Mouse (Mus musculus): ENCODE measurements around the gene Galnt18.

Gene Galnt18

GRCm38 (mm10) chr7:111638899-111639298 lies 140.9 kb downstream of the Galnt18 start:
- DNase-seq (ENCODE audit: low read depth in 1 of 2, low spot score in 2 of 2) = no peak

GRCm38 (mm10) chr7:111638465-111638864 lies 141.3 kb downstream of the Galnt18 start:
- no peak for DNase-seq (ENCODE audit: low read depth in 1 of 2, low spot score in 2 of 2)

GRCm38 (mm10) chr7:111637866-111638448 lies 141.8 kb downstream of the Galnt18 start:
- DNase-seq (ENCODE audit: low read depth in 1 of 2, low spot score in 2 of 2) = no peak

- no peak for DNase-seq (ENCODE audit: low read depth in 1 of 2, low spot score in 2 of 2)
Observed at GRCm38 (mm10) chr7:111636503-111636902, 143.3 kb downstream of the Galnt18 start.

- DNase-seq (ENCODE audit: low read depth in 1 of 2, low spot score in 2 of 2) = no peak
Observed at GRCm38 (mm10) chr7:111631265-111631664, 148.5 kb downstream of the Galnt18 start.

- DNase-seq (ENCODE audit: low read depth in 1 of 2, low spot score in 2 of 2) = no peak
Observed at GRCm38 (mm10) chr7:111626232-111626631, 153.5 kb downstream of the Galnt18 start.

- no peak for DNase-seq (ENCODE audit: low read depth in 1 of 2, low spot score in 2 of 2)
Observed at GRCm38 (mm10) chr7:111625736-111626135, 154.0 kb downstream of the Galnt18 start.

GRCm38 (mm10) chr7:111616231-111616937 lies 163.4 kb downstream of the Galnt18 start:
- DNase-seq (ENCODE audit: low read depth in 1 of 2, low spot score in 2 of 2) = no peak

- no peak for DNase-seq (ENCODE audit: low read depth in 1 of 2, low spot score in 2 of 2)
Observed at GRCm38 (mm10) chr7:111614471-111614870, 165.3 kb downstream of the Galnt18 start.

GRCm38 (mm10) chr7:111607476-111607875 lies 172.3 kb downstream of the Galnt18 start:
- no peak for DNase-seq (ENCODE audit: low read depth in 1 of 2, low spot score in 2 of 2)

GRCm38 (mm10) chr7:111606091-111606490 lies 173.7 kb downstream of the Galnt18 start:
- no peak for DNase-seq (ENCODE audit: low read depth in 1 of 2, low spot score in 2 of 2)

GRCm38 (mm10) chr7:111605663-111606062 lies 174.1 kb downstream of the Galnt18 start:
- no peak for DNase-seq (ENCODE audit: low read depth in 1 of 2, low spot score in 2 of 2)

GRCm38 (mm10) chr7:111604578-111605208 lies 175.1 kb downstream of the Galnt18 start:
- DNase-seq (ENCODE audit: low read depth in 1 of 2, low spot score in 2 of 2) = no peak

GRCm38 (mm10) chr7:111603186-111603585 lies 176.6 kb downstream of the Galnt18 start:
- DNase-seq (ENCODE audit: low read depth in 1 of 2, low spot score in 2 of 2) = no peak

GRCm38 (mm10) chr7:111601339-111602067 lies 178.3 kb downstream of the Galnt18 start:
- no peak for DNase-seq (ENCODE audit: low read depth in 1 of 2, low spot score in 2 of 2)

- DNase-seq (ENCODE audit: low read depth in 1 of 2, low spot score in 2 of 2) = no peak
Observed at GRCm38 (mm10) chr7:111600756-111601155, 179.0 kb downstream of the Galnt18 start.

- DNase-seq (ENCODE audit: low read depth in 1 of 2, low spot score in 2 of 2) = no peak
Observed at GRCm38 (mm10) chr7:111593680-111594079, 186.1 kb downstream of the Galnt18 start.

GRCm38 (mm10) chr7:111589506-111590125 lies 190.2 kb downstream of the Galnt18 start:
- no peak for DNase-seq (ENCODE audit: low read depth in 1 of 2, low spot score in 2 of 2)

- no peak for DNase-seq (ENCODE audit: low read depth in 1 of 2, low spot score in 2 of 2)
Observed at GRCm38 (mm10) chr7:111588291-111588781, 191.4 kb downstream of the Galnt18 start.

- DNase-seq (ENCODE audit: low read depth in 1 of 2, low spot score in 2 of 2) = no peak
Observed at GRCm38 (mm10) chr7:111580547-111580946, 199.2 kb downstream of the Galnt18 start.

- DNase-seq (ENCODE audit: low read depth in 1 of 2, low spot score in 2 of 2) = no peak
Observed at GRCm38 (mm10) chr7:111575096-111575495, 204.7 kb downstream of the Galnt18 start.
